Comparison of ENCODE assay signal across 8 mouse cellular contexts in genomic region chr4:136159802-136160397, GRCm38 (mm10). TPM values are rescaled to one million over a fixed set of nuclear protein-coding genes. Genes with fewer than 3 reads are reported as not detected.
A peak's percentile ranks its signal among the peaks of the same experiment; 100 is the strongest.
DNase-seq lines count a peak whose midpoint lies in the region; ATAC-seq and TF ChIP-seq lines count a peak whose summit lies in the region.

No protein-coding gene starts in this region.

- no peaks in the 10 kb centered on the region for H3K4me1 ChIP-seq in kidney, adult 2 months (ENCODE audit: control insufficient read depth, insufficient read depth, low read length)
- H3K4me1 ChIP-seq in limb, embryonic 12.5 days (replicated peaks): peaks cover 6% of the 10 kb centered on the region
- H3K4me1 ChIP-seq in midbrain, embryonic 13.5 days (replicated peaks): peaks cover 13% of the 10 kb centered on the region
- H3K4me1 ChIP-seq in spleen, adult 2 months (ENCODE audit: control insufficient read depth, insufficient read depth, insufficient read length): no peaks in the 10 kb centered on the region

- peak; percentile 88 for DNase-seq in 3T3-L1 (ENCODE audit: low read depth, low spot score)
- peak; percentile 70 to 73 for DNase-seq in adrenal gland, adult 18-20 months (ENCODE audit: low spot score in 2 of 2)
- DNase-seq in embryo, embryonic 9.5 days (ENCODE audit: extremely low spot score): peak; percentile 88
- peak; percentile 75 to 85 for DNase-seq in heart, adult 18-20 months
- DNase-seq in kidney, adult 2 months: peak; percentile 81
- peak; percentile 70 to 73 for DNase-seq in spleen, adult 2 months (ENCODE audit: low read depth in 1 of 2, low spot score in 2 of 2)

- H3K4me3 ChIP-seq in kidney, adult 2 months (ENCODE audit: insufficient read depth, low read depth, low read length): no peak overlapping the region
- H3K4me3 ChIP-seq in limb, embryonic 12.5 days (replicated peaks): no peak overlapping the region
- H3K4me3 ChIP-seq in midbrain, embryonic 13.5 days (replicated peaks): no peak overlapping the region
- no peak overlapping the region for H3K4me3 ChIP-seq in spleen, adult 2 months (ENCODE audit: extremely low read depth, insufficient read depth, insufficient read length)

- no peaks in the 10 kb centered on the region for H3K36me3 ChIP-seq in kidney, adult 2 months (ENCODE audit: control insufficient read depth, insufficient read depth, low read length)
- H3K36me3 ChIP-seq in limb, embryonic 12.5 days: no peaks in the 10 kb centered on the region
- H3K36me3 ChIP-seq in midbrain, embryonic 13.5 days: no peaks in the 10 kb centered on the region
- H3K36me3 ChIP-seq in spleen, adult 2 months (ENCODE audit: control insufficient read depth, insufficient read depth, low read length): no peaks in the 10 kb centered on the region

- H3K27ac ChIP-seq in kidney, adult 2 months (ENCODE audit: insufficient read depth, low read depth, low read length): no peak overlapping the region
- peak overlapping the region; percentile 50; the same call in 1 of the 2 replicates for H3K27ac ChIP-seq in limb, embryonic 12.5 days
- H3K27ac ChIP-seq in midbrain, embryonic 13.5 days: peak overlapping the region; percentile 64
- no peak overlapping the region for H3K27ac ChIP-seq in spleen, adult 2 months (ENCODE audit: insufficient read depth, low read length)

- no peak for TF ChIP-seq POLR2A in kidney, adult 2 months (IDR thresholded peaks at IDR 0.05; ENCODE audit: low read depth, low read length)
- TF ChIP-seq POLR2A in spleen, adult 2 months (IDR thresholded peaks at IDR 0.05; ENCODE audit: low read depth, low read length): no peak

- peak; percentile 98 for TF ChIP-seq CTCF in kidney, adult 2 months (conservative IDR thresholded peaks at IDR 0.05; ENCODE audit: insufficient read depth, insufficient read length, low read depth, low read length)
- TF ChIP-seq CTCF in spleen, adult 2 months (IDR thresholded peaks at IDR 0.05; ENCODE audit: extremely low read depth, insufficient read depth, insufficient read length, insufficient replicate concordance): peak; percentile 88; the same call in 1 of the 2 replicates

- no peak overlapping the region for H3K9ac ChIP-seq in limb, embryonic 12.5 days (replicated peaks)
- peak overlapping the region; percentile 41; the same call in 1 of the 2 replicates for H3K9ac ChIP-seq in midbrain, embryonic 13.5 days (replicated peaks)

- no peaks in the 10 kb centered on the region for H3K9me3 ChIP-seq in limb, embryonic 12.5 days
- H3K9me3 ChIP-seq in midbrain, embryonic 13.5 days: no peaks in the 10 kb centered on the region

- ATAC-seq in limb, embryonic 12.5 days (ENCODE audit: insufficient number of reproducible peaks, insufficient read depth, low FRiP score, low TSS enrichment, low read depth): no peak
- ATAC-seq in midbrain, embryonic 13.5 days: peak; percentile 75

- H3K4me2 ChIP-seq in limb, embryonic 12.5 days: no peak overlapping the region
- H3K4me2 ChIP-seq in midbrain, embryonic 13.5 days (replicated peaks): no peak overlapping the region

- H3K27me3 ChIP-seq in kidney, adult 2 months (replicated peaks; ENCODE audit: control insufficient read depth, insufficient read depth, low read length): no peaks in the 10 kb centered on the region
- no peaks in the 10 kb centered on the region for H3K27me3 ChIP-seq in limb, embryonic 12.5 days
- no peaks in the 10 kb centered on the region for H3K27me3 ChIP-seq in midbrain, embryonic 13.5 days
- H3K27me3 ChIP-seq in spleen, adult 2 months (ENCODE audit: control insufficient read depth, insufficient read depth, low read length): no peaks in the 10 kb centered on the region

- WGBS in kidney, adult 2 months: 26% methylated on average over 5 of the region's 5 CpGs
- 8% methylated on average over 5 of the region's 5 CpGs for WGBS in limb, embryonic 12.5 days
- WGBS in midbrain, embryonic 13.5 days: 2% methylated on average over 5 of the region's 5 CpGs
- WGBS in spleen, adult 2 months: 31% methylated on average over 5 of the region's 5 CpGs

RNA-seq across cellular contexts. Expression of gene E2f2, which starts 12.3 kb away (rescaled TPM):
- 1 to 10 TPM; 1.9 to 3.2 TPM for total RNA-seq in adrenal gland, adult 18-20 months (2021)
- 1 to 10 TPM; 1.3 to 1.4 TPM for total RNA-seq in heart, adult 18-20 months (2021)
- polyA plus RNA-seq in kidney, adult 2 months (2012; rRNA removed): 2.1 and 2.2 TPM in 2 replicates
- polyA plus RNA-seq in limb, embryonic 12.5 days (2016; fragmentation: Nextera tagmentation; extraction: Ambion mirVana): 10.6 and 10.8 TPM in 2 replicates
- 3.8 and 4.0 TPM in 2 replicates for polyA plus RNA-seq in midbrain, embryonic 13.5 days (2015; fragmentation: Nextera tagmentation; extraction: Ambion mirVana)
- polyA plus RNA-seq in spleen, adult 2 months (2012; rRNA removed): 32.1 and 33.5 TPM in 2 replicates

RNA-seq across cellular contexts. Expression of gene Id3, which starts 16.6 kb away (rescaled TPM):
- total RNA-seq in adrenal gland, adult 18-20 months (2021): 10 to 100 TPM; 47.4 to 77.7 TPM
- 10 to 100 TPM; 58.3 to 64.3 TPM for total RNA-seq in heart, adult 18-20 months (2021)
- 259 and 289 TPM in 2 replicates for polyA plus RNA-seq in kidney, adult 2 months (2012; rRNA removed)
- 652 and 658 TPM in 2 replicates for polyA plus RNA-seq in limb, embryonic 12.5 days (2016; fragmentation: Nextera tagmentation; extraction: Ambion mirVana)
- polyA plus RNA-seq in midbrain, embryonic 13.5 days (2015; fragmentation: Nextera tagmentation; extraction: Ambion mirVana): 175 and 214 TPM in 2 replicates
- polyA plus RNA-seq in spleen, adult 2 months (2012; rRNA removed): 138 and 195 TPM in 2 replicates

RNA-seq across cellular contexts. Expression of gene Asap3, which starts 46.3 kb away (rescaled TPM):
- total RNA-seq in adrenal gland, adult 18-20 months (2021): 1 to 10 TPM; 1.6 to 2.8 TPM
- total RNA-seq in heart, adult 18-20 months (2021): 1 to 10 TPM; 7.6 to 9.1 TPM
- 5.7 and 7.0 TPM in 2 replicates for polyA plus RNA-seq in kidney, adult 2 months (2012; rRNA removed)
- 9.9 and 11.3 TPM in 2 replicates for polyA plus RNA-seq in limb, embryonic 12.5 days (2016; fragmentation: Nextera tagmentation; extraction: Ambion mirVana)
- polyA plus RNA-seq in midbrain, embryonic 13.5 days (2015; fragmentation: Nextera tagmentation; extraction: Ambion mirVana): 3.9 and 4.5 TPM in 2 replicates
- polyA plus RNA-seq in spleen, adult 2 months (2012; rRNA removed): 1.9 and 2.5 TPM in 2 replicates

Comparison
In these comparisons a context has a peak if more than half of its experiments do, and no peak if none do; other contexts are left out.
1. H3K27ac ChIP-seq: peak in limb, embryonic 12.5 days (single experiment) and midbrain, embryonic 13.5 days (single experiment); none in kidney, adult 2 months (single experiment) and spleen, adult 2 months (single experiment).
2. Peak in every context shown above with its lines, with median percentiles within 50 percentile points of each other: DNase-seq.